Mouse (Mus musculus): Measurements from ENCODE around the gene Lman1l.

Lman1l gene

GRCm38 (mm10) chr9:57644944-57645893, 24.6 kb upstream of the Lman1l start:
- peak; percentile 95 for DNase-seq (ENCODE audit: low read depth, low spot score)

GRCm38 (mm10) chr9:57644442-57644943, 23.9 kb upstream of the Lman1l start:
- no peak for DNase-seq (ENCODE audit: low read depth, low spot score)

GRCm38 (mm10) chr9:57643856-57644180, 23.2 kb upstream of the Lman1l start:
- peak; percentile 73 for DNase-seq (ENCODE audit: low read depth, low spot score)

GRCm38 (mm10) chr9:57643169-57643855, 22.7 kb upstream of the Lman1l start:
- DNase-seq (ENCODE audit: low read depth, low spot score), result no peak

- peak; percentile 67 for DNase-seq (ENCODE audit: low read depth, low spot score)
These were observed 21.4 kb upstream of the Lman1l start for GRCm38 (mm10) chr9:57641775-57642550.

- no peak for DNase-seq (ENCODE audit: low read depth, low spot score)
These were observed 20.4 kb upstream of the Lman1l start for GRCm38 (mm10) chr9:57641022-57641421.

- DNase-seq (ENCODE audit: low read depth, low spot score), result peak; percentile 95
These were observed 19.8 kb upstream of the Lman1l start for GRCm38 (mm10) chr9:57640384-57640783.

GRCm38 (mm10) chr9:57639661-57640328, 19.2 kb upstream of the Lman1l start:
- no peak for DNase-seq (ENCODE audit: low read depth, low spot score)

- peak; percentile 32 for DNase-seq (ENCODE audit: low read depth, low spot score)
These were observed 18.3 kb upstream of the Lman1l start for GRCm38 (mm10) chr9:57638651-57639459.

- peak; percentile 53 for DNase-seq (ENCODE audit: low read depth, low spot score)
These were observed 17.3 kb upstream of the Lman1l start for GRCm38 (mm10) chr9:57637741-57638322.

GRCm38 (mm10) chr9:57637272-57637671, 16.7 kb upstream of the Lman1l start:
- no peak for DNase-seq (ENCODE audit: low read depth, low spot score)

- peak; percentile 87 for DNase-seq (ENCODE audit: low read depth, low spot score)
These were observed 13.0 kb upstream of the Lman1l start for GRCm38 (mm10) chr9:57633481-57634024.

- peak; percentile 82 for DNase-seq (ENCODE audit: low read depth, low spot score)
These were observed 8.7 kb upstream of the Lman1l start for GRCm38 (mm10) chr9:57629118-57629874.

- DNase-seq (ENCODE audit: low read depth, low spot score), result no peak
These were observed 8.1 kb upstream of the Lman1l start for GRCm38 (mm10) chr9:57628717-57629116.

GRCm38 (mm10) chr9:57627892-57628291, 7.3 kb upstream of the Lman1l start:
- DNase-seq (ENCODE audit: low read depth, low spot score), result no peak

- DNase-seq (ENCODE audit: low read depth, low spot score), result no peak
These were observed 6.6 kb upstream of the Lman1l start for GRCm38 (mm10) chr9:57627191-57627590.

- no peak for DNase-seq (ENCODE audit: low read depth, low spot score)
These were observed 5.3 kb upstream of the Lman1l start for GRCm38 (mm10) chr9:57625674-57626500.

- DNase-seq (ENCODE audit: low read depth, low spot score), result no peak
These were observed 3.7 kb upstream of the Lman1l start for GRCm38 (mm10) chr9:57624295-57624694.
